Mouse (Mus musculus) midbrain, embryonic 15.5 days (tissue): ENCODE measurements around the gene Ttc33. TPM values are rescaled to one million over a fixed set of nuclear protein-coding genes. Genes with fewer than 3 reads are reported as not detected.

Experiments used
- ATAC-seq: fragments of 200-750 bp; cut with Nextera tagmentation; replicated peaks from 2 replicates; pipeline ENCODE4 v1.8.0; 2017; ENCODE audit warnings: moderate TSS enrichment
- H3K27ac ChIP-seq: fragments of 300-500 bp; sonication (generic); 2 replicates; pipeline ENCODE4 v1.5.1; 2015; ENCODE audit warnings: mild to moderate bottlenecking, inconsistent platforms
- H3K27me3 ChIP-seq: fragments of 300-500 bp; sonication (generic); replicated peaks from 2 replicates; pipeline ENCODE4 v1.6.1; 2015; ENCODE audit warnings: inconsistent platforms
- H3K36me3 ChIP-seq: fragments of 300-500 bp; sonication (generic); replicated peaks from 2 replicates; pipeline ENCODE4 v1.6.1; 2015; ENCODE audit warnings: inconsistent platforms
- H3K4me1 ChIP-seq: fragments of 300-500 bp; sonication (generic); 2 replicates; pipeline ENCODE4 v1.6.1; 2015; ENCODE audit warnings: inconsistent platforms
- H3K4me2 ChIP-seq: fragments of 300-500 bp; sonication (generic); 2 replicates; pipeline ENCODE4 v1.6.1; 2015; ENCODE audit warnings: inconsistent platforms, mild to moderate bottlenecking, moderate library complexity
- H3K4me3 ChIP-seq: fragments of 300-500 bp; sonication (generic); 2 replicates; pipeline ENCODE4 v1.5.1; 2015; ENCODE audit warnings: mild to moderate bottlenecking, inconsistent platforms
- H3K9ac ChIP-seq: fragments of 300-500 bp; sonication (generic); 2 replicates; pipeline ENCODE4 v1.6.1; 2015; ENCODE audit warnings: mild to moderate bottlenecking, inconsistent platforms
- H3K9me3 ChIP-seq: fragments of 300-500 bp; sonication (generic); 2 replicates; pipeline ENCODE4 v1.6.1; 2016; ENCODE audit warnings: inconsistent platforms
- WGBS: fragments of 180-500 bp; shearing (Covaris S2); methylation state at CpG from one replicate; pipeline ENCODE4 v1.1.7; 2015; ENCODE audit warnings: mixed read lengths; 5-methylcytosine and 5-hydroxymethylcytosine counted together
- polyA plus RNA-seq: library from polyadenylated mRNA; unstranded; fragments of >200 nt; fragmentation: Nextera tagmentation; extraction: Ambion mirVana; gene quantifications from 2 replicates; pipeline ENCODE4 v1.2.1, GENCODE M21; 2015

The Ttc33 gene
- polyA plus RNA-seq, 1 experiment from 2014 or later, result 56.1 TPM

DNA sequence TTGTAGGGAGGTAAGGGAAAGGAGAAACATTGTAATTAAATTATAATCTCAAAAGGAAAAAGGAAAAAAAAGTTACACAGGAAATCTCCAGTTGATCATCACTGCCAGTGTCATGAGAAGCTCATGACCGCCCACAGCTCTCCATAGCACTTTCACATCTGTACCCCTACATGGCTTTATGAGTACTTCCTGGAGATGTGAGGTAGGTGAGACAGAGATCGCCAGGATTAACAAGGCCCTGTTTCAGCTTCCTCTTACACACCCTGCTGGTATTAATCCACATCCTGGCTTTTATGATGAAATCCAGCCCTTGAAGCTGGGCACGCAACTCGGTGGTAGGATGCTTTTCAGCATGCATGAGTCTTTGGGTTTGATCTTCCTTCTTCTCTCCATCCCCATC lies 64.9 kb downstream of the Ttc33 start:
- 88% methylated on average over 4 of the region's 4 CpGs for WGBS
- no peak for ATAC-seq
- H3K9me3 ChIP-seq, result no peaks in the 10 kb centered on the region
- H3K27me3 ChIP-seq, result peaks cover 19% of the 10 kb centered on the region
- H3K36me3 ChIP-seq, result no peaks in the 10 kb centered on the region
- H3K4me2 ChIP-seq, result no peak overlapping the region
- H3K4me3 ChIP-seq, result no peak overlapping the region
- H3K27ac ChIP-seq, result no peak overlapping the region
- H3K9ac ChIP-seq, result no peak overlapping the region
- H3K4me1 ChIP-seq, result no peaks in the 10 kb centered on the region

- ATAC-seq, result no peak
Observed at GRCm38 (mm10) chr15:5260183-5260582, 74.9 kb downstream of the Ttc33 start.

DNA sequence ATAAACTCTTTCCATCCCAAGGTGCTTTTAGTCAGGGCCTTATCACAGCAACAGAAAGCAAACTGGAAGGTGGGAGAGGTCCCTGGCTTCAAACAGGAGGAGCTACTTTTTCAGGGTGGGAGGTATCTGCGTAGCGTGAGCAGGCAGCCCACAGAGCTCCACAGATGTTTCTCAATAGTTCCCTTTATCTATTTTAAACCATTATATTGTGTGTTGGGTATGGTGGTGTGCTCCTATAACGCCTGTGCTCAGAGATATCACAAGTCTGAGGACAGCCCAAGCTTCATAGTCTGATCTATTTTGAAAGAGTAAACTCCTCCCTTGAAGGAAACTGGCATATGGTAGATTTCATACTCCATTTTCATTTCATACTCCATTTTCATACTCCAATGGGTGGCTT lies 75.7 kb downstream of the Ttc33 start:
- H3K4me2 ChIP-seq, result no peak overlapping the region
- ATAC-seq, result no peak
- H3K27ac ChIP-seq, result no peak overlapping the region
- 82% methylated on average over 3 of the region's 3 CpGs for WGBS
- H3K4me3 ChIP-seq, result no peak overlapping the region
- H3K36me3 ChIP-seq, result no peaks in the 10 kb centered on the region
- H3K9ac ChIP-seq, result no peak overlapping the region
- H3K9me3 ChIP-seq, result no peaks in the 10 kb centered on the region
- no peaks in the 10 kb centered on the region for H3K27me3 ChIP-seq
- no peaks in the 10 kb centered on the region for H3K4me1 ChIP-seq

More at GRCm38 (mm10) chr15:5260183-5260582, 74.9 kb downstream of the Ttc33 start:
- Histone ChIP-seq H3K36me3 (no peaks in the 10 kb centered on the region), H3K4me2 (no peak overlapping the region), H3K9me3 (no peaks in the 10 kb centered on the region), H3K27ac (no peak overlapping the region), H3K4me1 (no peaks in the 10 kb centered on the region), H3K27me3 (no peaks in the 10 kb centered on the region), H3K9ac (no peak overlapping the region), H3K4me3 (no peak overlapping the region)
- WGBS, result 56% methylated on average over 5 of the region's 5 CpGs

DNA sequence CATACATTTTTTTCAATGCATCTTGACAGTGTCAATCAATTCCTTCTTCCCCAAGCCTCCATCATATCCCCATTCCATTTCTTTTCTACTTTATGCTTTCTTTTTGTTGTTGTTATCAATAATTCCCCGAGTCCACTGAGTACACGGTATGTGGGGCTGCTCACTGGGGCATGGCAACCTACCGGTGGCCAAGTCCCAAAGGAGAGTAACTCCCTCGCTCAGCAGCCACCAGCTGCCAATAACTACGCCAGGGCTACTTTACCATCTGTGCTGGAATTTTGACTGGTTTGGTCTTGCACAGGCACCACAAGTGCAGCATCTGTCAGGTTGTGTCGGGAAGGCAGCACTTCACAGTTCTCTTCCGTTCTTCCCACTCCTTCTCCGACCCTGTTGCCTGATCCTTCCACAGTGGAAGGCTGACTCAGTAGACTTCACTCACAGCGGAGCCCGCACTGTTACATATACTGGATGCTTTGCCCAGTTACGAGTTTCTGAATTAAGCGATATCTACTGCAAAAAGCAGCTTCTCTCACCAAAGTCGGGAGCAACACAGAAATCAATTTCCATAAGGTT lies 76.9 kb downstream of the Ttc33 start:
- 88% methylated on average over 13 of the region's 13 CpGs for WGBS
- no peaks in the 10 kb centered on the region for H3K4me1 ChIP-seq
- H3K36me3 ChIP-seq, result no peaks in the 10 kb centered on the region
- ATAC-seq, result no peak
- H3K9ac ChIP-seq, result no peak overlapping the region
- no peak overlapping the region for H3K27ac ChIP-seq
- H3K4me2 ChIP-seq, result no peak overlapping the region
- H3K27me3 ChIP-seq, result no peaks in the 10 kb centered on the region
- no peaks in the 10 kb centered on the region for H3K9me3 ChIP-seq
- no peak overlapping the region for H3K4me3 ChIP-seq

GRCm38 (mm10) chr15:5262874-5263504 lies 77.7 kb downstream of the Ttc33 start:
- Histone ChIP-seq H3K4me3 (no peak overlapping the region), H3K4me2 (no peak overlapping the region), H3K4me1 (no peaks in the 10 kb centered on the region), H3K27me3 (no peaks in the 10 kb centered on the region), H3K9ac (no peak overlapping the region), H3K27ac (0 out of 2 replicates have a peak overlapping the region, but pooled peaks have one; percentile 8), H3K9me3 (no peaks in the 10 kb centered on the region), H3K36me3 (no peaks in the 10 kb centered on the region)
- WGBS, result 75% methylated on average over 10 of the region's 10 CpGs
- no peak for ATAC-seq

GRCm38 (mm10) chr15:5266095-5266494 lies 80.8 kb downstream of the Ttc33 start:
- Histone ChIP-seq H3K27ac (no peak overlapping the region), H3K4me1 (no peaks in the 10 kb centered on the region), H3K36me3 (no peaks in the 10 kb centered on the region), H3K27me3 (no peaks in the 10 kb centered on the region), H3K4me2 (no peak overlapping the region), H3K4me3 (no peak overlapping the region), H3K9ac (no peak overlapping the region), H3K9me3 (no peaks in the 10 kb centered on the region)
- ATAC-seq, result no peak
- WGBS, result 64% methylated on average over 3 of the region's 3 CpGs

Other genes with a start within 250 kb of the Ttc33 start
- 0.06 and 0.12 TPM in 2 replicates for gene C7, start 121.8 kb upstream of the Ttc33 start, polyA plus RNA-seq
- 0.32 and 0.39 TPM in 2 replicates for gene Card6, start 77.0 kb upstream of the Ttc33 start, polyA plus RNA-seq
- gene Rpl37, start 68.9 kb upstream of the Ttc33 start, polyA plus RNA-seq, result 261 and 286 TPM in 2 replicates
- 13.3 and 14.8 TPM in 2 replicates for gene Prkaa1, start 41.7 kb upstream of the Ttc33 start, polyA plus RNA-seq
- 1.3 and 1.6 TPM in 2 replicates for gene Ptger4, start 58.7 kb downstream of the Ttc33 start, polyA plus RNA-seq